Mouse (Mus musculus): Measurements from ENCODE around the gene Krtap5-3.
"Not testable (repeated sequence)": the region's sequence is repeated elsewhere in the genome, so short reads cannot be mapped to it uniquely, and the experiment has no call there.

DNA sequence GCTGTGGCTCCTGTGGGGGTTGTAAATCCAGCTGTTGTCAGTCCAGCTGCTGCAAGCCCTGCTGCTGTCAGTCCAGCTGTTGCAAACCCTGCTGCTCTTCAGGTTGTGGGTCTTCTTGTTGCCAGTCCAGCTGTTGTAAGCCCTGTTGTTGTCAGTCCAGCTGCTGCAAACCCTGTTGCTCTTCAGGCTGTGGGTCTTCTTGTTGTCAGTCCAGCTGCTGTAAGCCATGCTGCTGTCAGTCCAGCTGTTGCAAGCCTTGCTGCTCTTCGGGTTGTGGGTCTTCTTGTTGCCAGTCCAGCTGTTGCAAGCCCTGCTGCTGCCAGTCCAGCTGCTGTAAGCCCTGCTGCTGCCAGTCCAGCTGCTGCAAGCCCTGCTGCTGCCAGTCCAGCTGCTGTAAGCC is 11.0 kb downstream of the Krtap5-3 start:
- TF ChIP-seq CTCF, EP300 (IDR thresholded peaks at IDR 0.05; ENCODE audit: low read depth): not testable (repeated sequence)
